Mouse (Mus musculus) bone marrow, adult 2 months (tissue): ENCODE data around the gene Auts2. TPM values are rescaled to one million over a fixed set of nuclear protein-coding genes. Genes with fewer than 3 reads are reported as not detected.

ENCODE experiments used
- H3K27ac ChIP-seq: fragments of 200-500 bp; 2 replicates; pipeline ENCODE4 v1.5.1; 2012; ENCODE audit warnings: low read depth, mild to moderate bottlenecking, control low read depth, inconsistent platforms, low read length; ENCODE audit not compliant: control insufficient read depth, poor library complexity, insufficient read depth
- H3K4me1 ChIP-seq: fragments of 200-500 bp; 2 replicates; pipeline ENCODE4 v1.6.1; 2011; ENCODE audit warnings: low read length; ENCODE audit not compliant: control insufficient read depth, insufficient read depth
- H3K4me3 ChIP-seq: fragments of 200-500 bp; replicated peaks from 2 replicates; pipeline ENCODE3; 2011; ENCODE audit warnings: mild to moderate bottlenecking, low read depth, low read length, control low read depth; ENCODE audit not compliant: control insufficient read depth
- CTCF ChIP-seq: fragments of 200-500 bp; IDR thresholded peaks from 2 replicates; pipeline ENCODE4 v1.5.1; 2011; ENCODE audit warnings: low read length, control low read depth; ENCODE audit not compliant: control insufficient read depth, insufficient read depth
- POLR2A ChIP-seq: fragments of 200-500 bp; IDR thresholded peaks from 2 replicates; pipeline ENCODE4 v1.6.1; 2011; ENCODE audit warnings: low read depth, mild to moderate bottlenecking, control low read depth, low read length, borderline replicate concordance; ENCODE audit not compliant: control insufficient read depth
- whole genome bisulfite sequencing: fragments of 180-500 bp; shearing (Covaris S2); methylation state at CpG from one replicate; pipeline ENCODE4 v1.1.7; 2018; 5-methylcytosine and 5-hydroxymethylcytosine counted together
- polyA plus RNA-seq: library from polyadenylated mRNA; stranded (reverse); fragments of >200 nt; gene quantifications from 2 replicates; pipeline ENCODE4 v1.2.4, GENCODE M21; 2011; ENCODE audit warnings: low replicate concordance; ENCODE audit not compliant: missing spikeins, insufficient read depth, insufficient read length

Auts2 gene
- polyA plus RNA-seq, 1 experiment: 1.5 TPM

DNA sequence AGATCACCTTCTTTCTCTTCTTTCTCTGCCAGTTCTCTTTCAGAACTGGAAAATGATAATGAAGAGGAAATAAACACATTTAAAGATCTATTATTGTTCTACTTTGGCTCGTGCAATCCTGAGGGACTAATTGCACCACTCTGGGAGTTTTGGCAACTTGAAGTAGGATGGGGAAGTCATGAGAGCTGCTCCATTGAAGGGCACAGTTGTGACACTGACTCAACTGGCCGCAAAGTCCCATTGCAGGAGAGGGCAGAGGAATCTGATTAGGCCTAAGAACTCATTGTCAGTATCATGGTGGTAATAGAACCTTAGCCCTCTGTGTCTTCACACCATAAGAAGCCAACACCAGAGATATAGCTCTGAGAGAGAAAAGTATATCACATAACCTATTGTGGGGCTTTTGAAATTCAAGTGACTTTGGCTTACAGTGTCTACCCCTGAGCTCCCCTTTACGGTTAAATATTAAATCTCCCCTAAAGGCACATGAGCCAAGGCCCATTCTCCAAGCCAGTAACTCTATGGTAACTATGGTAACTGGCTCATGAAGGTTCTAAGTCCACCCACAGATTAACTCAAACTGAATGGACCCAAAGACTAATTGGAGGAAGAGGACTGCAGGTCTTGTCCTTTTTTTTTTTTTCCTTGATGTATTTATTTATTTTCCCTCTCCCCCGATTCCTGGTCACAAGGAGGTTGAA, 358.6 kb downstream of the Auts2 start:
- WGBS: 64% methylated on average over 4 of the region's 4 CpGs
- TF ChIP-seq CTCF: no peak
- no peak for TF ChIP-seq POLR2A
- Histone ChIP-seq H3K27ac (no peak overlapping the region), H3K4me1 (no peaks in the 10 kb centered on the region), H3K4me3 (no peak overlapping the region)

DNA sequence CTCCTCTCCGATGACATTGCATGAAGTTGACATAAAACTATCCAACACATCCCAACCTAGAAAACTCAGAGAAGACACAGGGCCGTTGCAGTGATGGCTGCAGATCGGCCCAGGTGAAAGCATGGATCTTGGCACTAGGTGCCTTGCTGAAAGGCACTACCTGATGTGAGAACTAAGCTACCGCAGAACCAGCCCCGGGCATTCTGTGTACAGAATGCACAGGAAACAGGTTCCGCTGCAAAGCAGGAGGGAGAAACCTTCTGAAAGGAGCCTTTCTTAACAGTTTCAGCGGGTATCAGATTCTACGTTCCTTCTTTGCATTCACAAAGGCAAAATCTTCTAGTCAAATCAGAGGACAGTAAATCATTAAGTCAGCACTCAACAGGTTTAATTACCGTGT, 361.1 kb downstream of the Auts2 start:
- no peaks in the 10 kb centered on the region for H3K4me1 ChIP-seq
- TF ChIP-seq POLR2A: no peak
- no peak for TF ChIP-seq CTCF
- no peak overlapping the region for H3K4me3 ChIP-seq
- 76% methylated on average over 9 of the region's 9 CpGs for WGBS
- H3K27ac ChIP-seq: no peak overlapping the region

DNA sequence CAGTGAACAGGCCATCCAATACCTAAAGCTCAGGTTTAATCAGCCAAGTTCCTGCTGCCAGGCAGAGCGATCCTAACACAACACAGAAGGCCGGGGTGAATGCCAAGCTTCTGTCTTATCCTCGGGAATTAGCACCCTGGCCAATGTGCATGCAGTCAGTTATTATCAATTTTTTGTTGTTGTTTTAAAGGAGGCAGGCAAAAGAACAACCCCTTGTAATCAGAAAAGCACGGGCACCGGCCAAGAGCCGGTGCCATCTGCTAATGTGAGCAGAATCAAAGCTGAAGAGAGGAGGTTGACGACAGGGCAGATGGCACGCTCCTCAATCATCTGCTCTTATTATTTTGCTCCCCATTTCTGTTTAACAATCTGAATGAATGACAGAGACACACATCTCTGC, 373.1 kb downstream of the Auts2 start:
- no peaks in the 10 kb centered on the region; the same call in 1 of the 2 replicates for H3K4me1 ChIP-seq
- 88% methylated on average over 8 of the region's 8 CpGs for WGBS
- TF ChIP-seq POLR2A (no peak), CTCF (no peak)

DNA sequence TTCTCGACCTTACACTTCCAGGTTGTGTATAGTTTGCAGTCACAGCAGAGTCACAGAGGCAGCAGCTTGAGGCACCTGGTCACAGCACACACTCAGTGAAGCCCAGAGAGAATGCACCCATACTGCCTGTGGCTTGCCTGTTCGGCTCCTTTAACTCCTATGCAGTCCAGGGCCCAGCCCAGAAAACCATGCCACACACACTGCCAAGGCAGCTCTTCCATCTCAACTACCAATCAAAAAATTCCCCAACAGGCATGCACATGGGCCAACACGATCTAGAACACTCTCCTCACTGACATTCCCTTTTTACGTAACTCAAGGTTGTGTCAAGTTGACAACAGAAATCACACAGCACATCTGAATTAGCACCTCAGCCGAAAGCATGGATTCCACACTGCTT, 374.3 kb downstream of the Auts2 start:
- WGBS: 71% methylated on average over 5 of the region's 5 CpGs
- Histone ChIP-seq H3K27ac (no peak overlapping the region), H3K4me3 (no peak overlapping the region), H3K4me1 (no peaks in the 10 kb centered on the region; the same call in 1 of the 2 replicates)
- TF ChIP-seq POLR2A (no peak), CTCF (no peak)

More for the DNA sequence above, 373.1 kb downstream of the Auts2 start:
- no peak overlapping the region for H3K27ac ChIP-seq
- H3K4me3 ChIP-seq: no peak overlapping the region

DNA sequence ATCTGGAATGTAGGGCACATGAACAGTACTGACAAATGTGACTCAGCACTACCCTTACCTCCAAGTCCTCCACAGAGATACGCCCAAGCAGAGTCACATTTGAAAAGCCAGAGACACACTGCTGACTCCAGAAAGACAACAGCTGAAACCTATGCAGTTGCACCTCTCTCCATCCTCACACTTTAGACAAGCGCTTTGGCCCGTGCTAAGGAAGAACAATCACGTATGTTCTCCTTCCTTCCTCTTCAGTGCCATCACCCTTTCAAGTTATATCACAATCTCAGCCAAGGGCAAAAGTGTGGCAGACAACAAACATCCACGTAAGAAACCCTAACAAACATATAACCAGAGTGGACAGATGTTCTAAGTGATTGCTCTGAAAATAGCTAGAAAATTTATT, 374.9 kb downstream of the Auts2 start:
- WGBS: 80% methylated on average over 5 of the region's 5 CpGs
- Histone ChIP-seq H3K4me3 (no peak overlapping the region), H3K27ac (no peak overlapping the region), H3K4me1 (no peaks in the 10 kb centered on the region; the same call in 1 of the 2 replicates)
- TF ChIP-seq CTCF: no peak
- TF ChIP-seq POLR2A: no peak

DNA sequence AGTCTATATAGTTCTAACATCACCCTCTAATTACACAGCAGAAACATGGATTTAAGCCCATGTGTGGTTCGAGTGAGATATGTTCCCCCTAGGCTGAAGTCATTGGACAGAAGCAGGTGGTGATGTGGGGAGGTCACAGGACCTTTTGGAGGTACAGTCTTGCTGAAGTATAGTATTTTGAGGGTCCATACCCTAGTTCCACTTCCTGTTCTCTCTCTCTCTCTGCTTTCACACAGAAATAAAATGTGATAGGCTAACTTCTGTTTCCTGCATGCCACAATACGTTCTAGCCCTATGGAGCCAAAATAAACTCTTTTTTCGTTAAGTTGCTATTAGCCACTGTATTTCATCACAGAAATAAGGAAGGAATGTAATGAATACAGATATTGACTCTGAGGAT, 376.6 kb downstream of the Auts2 start:
- Histone ChIP-seq H3K4me1 (no peaks in the 10 kb centered on the region; the same call in 1 of the 2 replicates), H3K4me3 (no peak overlapping the region), H3K27ac (no peak overlapping the region)
- 19% methylated on average over 3 of the region's 3 CpGs for WGBS
- no peak for TF ChIP-seq CTCF
- no peak for TF ChIP-seq POLR2A

DNA sequence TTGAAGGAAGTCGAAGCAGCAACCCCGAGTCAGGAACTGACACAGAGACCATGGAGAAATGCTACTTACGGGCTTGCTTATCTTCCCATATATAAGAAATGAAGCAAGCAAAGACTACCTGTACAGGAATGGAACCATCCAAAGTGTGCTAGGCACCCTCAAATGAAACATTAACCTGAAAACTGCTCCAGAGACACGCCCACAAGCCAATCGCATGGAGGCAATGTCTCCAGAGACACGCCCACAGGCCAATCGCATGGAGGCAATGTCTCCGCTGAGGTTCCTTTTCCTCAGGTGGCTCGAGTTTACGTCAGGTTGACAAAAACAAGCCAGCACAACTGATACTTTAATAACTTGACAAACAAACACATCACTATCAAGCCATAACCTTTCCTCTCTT, 379.2 kb downstream of the Auts2 start:
- Histone ChIP-seq H3K4me3 (no peak overlapping the region), H3K27ac (no peak overlapping the region), H3K4me1 (no peaks in the 10 kb centered on the region; the same call in 1 of the 2 replicates)
- 83% methylated on average over 10 of the region's 10 CpGs for WGBS
- TF ChIP-seq POLR2A (no peak), CTCF (no peak)

GRCm38 (mm10) chr5:132162206-132162533, 381.0 kb downstream of the Auts2 start:
- H3K4me1 ChIP-seq: no peaks in the 10 kb centered on the region
- TF ChIP-seq CTCF: no peak
- no peak for TF ChIP-seq POLR2A
- H3K4me3 ChIP-seq: no peak overlapping the region
- 79% methylated on average over 4 of the region's 4 CpGs for WGBS
- H3K27ac ChIP-seq: no peak overlapping the region

GRCm38 (mm10) chr5:132161338-132162205, 381.6 kb downstream of the Auts2 start:
- WGBS: 53% methylated on average over 9 of the region's 9 CpGs
- no peaks in the 10 kb centered on the region for H3K4me1 ChIP-seq
- H3K27ac ChIP-seq: no peak overlapping the region
- TF ChIP-seq POLR2A: no peak
- TF ChIP-seq CTCF: no peak
- no peak overlapping the region for H3K4me3 ChIP-seq
